Mouse (Mus musculus): ENCODE measurements around the gene Tspan9. TPM values are rescaled to one million over a fixed set of nuclear protein-coding genes. Genes with fewer than 3 reads are reported as not detected.

Tspan9 gene
- polyA plus RNA-seq, 1 experiment from 2014 or later, result 69.7 TPM

GRCm38 (mm10) chr6:127912938-127913337, 230.5 kb downstream of the Tspan9 start:
- no peak overlapping the region for H3K27ac ChIP-seq (replicated peaks)
- peaks cover 11% of the 10 kb centered on the region; the same call in 1 of the 2 replicates for H3K36me3 ChIP-seq (replicated peaks)
- 0 out of 2 replicates have a peak, but pooled peaks cover 4% of the 10 kb centered on the region for H3K4me1 ChIP-seq
- DNase-seq (ENCODE audit: low spot score), result no peak
- H3K9me3 ChIP-seq, result no peaks in the 10 kb centered on the region; the same call in 1 of the 2 replicates
- H3K27me3 ChIP-seq (replicated peaks; ENCODE audit: low read depth, poor library complexity, severe bottlenecking), result no peaks in the 10 kb centered on the region
- H3K4me3 ChIP-seq, result no peak overlapping the region
- WGBS, result 94% methylated on average over 3 of the region's 3 CpGs

GRCm38 (mm10) chr6:127911687-127912086, 231.7 kb downstream of the Tspan9 start:
- no peak overlapping the region for H3K27ac ChIP-seq (replicated peaks)
- H3K27me3 ChIP-seq (replicated peaks; ENCODE audit: low read depth, poor library complexity, severe bottlenecking), result no peaks in the 10 kb centered on the region
- no peak for DNase-seq (ENCODE audit: low spot score)
- no peaks in the 10 kb centered on the region for H3K4me1 ChIP-seq
- no peak overlapping the region for H3K4me3 ChIP-seq
- peaks cover 11% of the 10 kb centered on the region; the same call in 1 of the 2 replicates for H3K36me3 ChIP-seq (replicated peaks)
- H3K9me3 ChIP-seq, result no peaks in the 10 kb centered on the region; the same call in 1 of the 2 replicates
- WGBS, result 72% methylated on average over 4 of the region's 4 CpGs

Small RNA genes within 50 kb of the gene (microRNA-seq; reads per million reads assigned to microRNA genes)
- gene Gm26338, result not detected

Other genes with a start within 250 kb of the Tspan9 start
- gene Tead4, start 157.2 kb upstream of the Tspan9 start, polyA plus RNA-seq (2016; fragmentation: Nextera tagmentation; extraction: Ambion mirVana), result 2.9 and 3.2 TPM in 2 replicates
- 22.2 and 23.4 TPM in 2 replicates for gene Tulp3, start 212.3 kb upstream of the Tspan9 start, polyA plus RNA-seq (2016; fragmentation: Nextera tagmentation; extraction: Ambion mirVana)
- 191 and 193 TPM in 2 replicates for gene Rhno1, start 219.3 kb upstream of the Tspan9 start, polyA plus RNA-seq (2016; fragmentation: Nextera tagmentation; extraction: Ambion mirVana)
- 63.0 and 68.7 TPM in 2 replicates for gene Foxm1, start 219.4 kb upstream of the Tspan9 start, polyA plus RNA-seq (2016; fragmentation: Nextera tagmentation; extraction: Ambion mirVana)
- 0.18 and 0.55 TPM in 2 replicates for gene Tex52, start 231.9 kb upstream of the Tspan9 start, polyA plus RNA-seq (2016; fragmentation: Nextera tagmentation; extraction: Ambion mirVana)
- not detected in 2 replicates for gene Gm44596, start 231.9 kb upstream of the Tspan9 start, polyA plus RNA-seq (2016; fragmentation: Nextera tagmentation; extraction: Ambion mirVana)

All from embryonic facial prominence, embryonic 10.5 days (tissue).